Mouse (Mus musculus) induced T-regulatory cell, adult 2 months (primary cell): ENCODE results near the gene Gps2.
"Not testable (repeated sequence)": the region's sequence is repeated elsewhere in the genome, so short reads cannot be mapped to it uniquely, and the experiment has no call there.

Experiments
- DNase-seq: peaks from one replicate; pipeline ENCODE4 v3.0.0-alpha.2; 2012; ENCODE audit warnings: low read depth

The Gps2 gene

DNA sequence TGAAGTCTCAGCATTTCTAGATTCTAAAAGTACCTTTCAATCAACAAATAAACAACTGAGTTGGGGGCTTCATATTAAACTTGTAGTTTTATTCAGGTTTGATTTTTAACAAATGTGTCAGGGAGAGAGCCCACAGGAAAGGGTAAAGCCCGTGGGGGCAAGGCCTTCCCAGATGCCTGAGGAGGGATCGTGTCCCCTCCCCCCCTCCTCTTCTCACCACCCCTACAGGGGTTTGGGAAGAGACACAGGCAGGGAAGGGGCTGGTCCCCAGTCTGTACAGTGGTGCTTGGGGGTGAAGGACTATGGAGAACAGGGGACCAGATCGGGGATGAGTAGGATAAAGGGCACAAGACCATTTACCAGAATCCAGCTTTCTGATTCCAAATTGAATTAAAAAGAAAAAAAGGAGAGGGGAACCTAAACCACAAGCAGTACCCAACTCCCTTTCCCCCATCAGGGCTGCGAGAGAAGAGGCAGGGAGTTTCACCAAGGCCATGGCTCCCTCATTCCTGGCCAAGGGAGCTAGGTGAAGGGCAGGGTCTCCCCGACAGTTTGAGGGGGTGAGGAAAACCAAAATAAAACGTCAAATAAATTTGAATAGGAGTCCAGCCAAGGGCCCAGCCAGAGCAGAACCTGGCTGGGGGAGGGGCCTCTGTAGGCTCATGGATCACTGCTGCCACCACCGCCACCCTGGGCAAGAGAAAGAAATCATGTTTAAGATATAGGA is 3.1 kb downstream of the Gps2 start:
- DNase-seq, result not testable (repeated sequence)

DNA sequence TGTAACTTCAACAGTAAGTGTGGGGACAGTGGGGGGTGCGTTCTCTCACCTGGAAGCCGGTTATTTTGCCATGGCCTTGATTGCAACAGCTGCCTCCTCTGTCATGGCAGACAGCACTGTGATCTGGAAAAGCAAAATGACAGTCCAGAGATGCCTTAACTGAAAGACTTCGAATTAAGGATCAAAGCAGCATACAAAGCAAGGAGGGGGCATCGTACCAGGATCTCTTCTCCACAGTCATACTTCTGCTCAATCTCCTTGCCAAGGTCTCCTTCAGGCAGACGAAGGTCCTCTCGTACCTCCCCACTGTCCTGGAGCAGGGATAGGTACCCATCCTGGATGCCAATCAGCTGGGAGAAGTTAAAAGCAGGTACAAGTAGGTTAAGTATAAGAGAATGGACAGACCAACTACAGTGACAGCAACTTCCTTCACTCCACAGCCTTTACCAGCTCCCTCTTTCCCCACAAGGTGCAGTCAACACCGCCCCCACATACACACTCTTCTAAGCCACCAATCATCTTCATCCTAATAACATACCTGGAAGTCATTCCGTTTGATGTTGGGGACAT is 3.8 kb downstream of the Gps2 start:
- DNase-seq, result no peak

DNA sequence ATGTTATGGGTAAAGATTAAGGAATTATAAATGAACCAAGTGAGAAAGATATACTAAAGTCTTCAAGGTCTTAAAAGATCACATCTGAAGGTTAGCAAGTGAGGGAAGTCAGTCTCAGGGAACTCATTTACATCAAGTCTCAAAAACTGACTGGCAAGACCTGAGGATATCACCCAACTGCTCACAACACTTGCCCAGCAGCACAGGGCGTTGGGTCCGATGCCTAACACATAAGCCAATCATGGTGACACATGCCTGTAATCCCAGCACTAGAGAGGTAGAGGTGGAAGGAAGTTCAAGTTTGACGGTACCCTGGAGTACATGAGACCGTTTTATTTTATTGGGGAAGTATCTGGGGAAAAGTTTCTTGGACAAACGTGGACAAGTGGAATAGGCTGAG is 4.4 kb downstream of the Gps2 start:
- DNase-seq, result no peak

DNA sequence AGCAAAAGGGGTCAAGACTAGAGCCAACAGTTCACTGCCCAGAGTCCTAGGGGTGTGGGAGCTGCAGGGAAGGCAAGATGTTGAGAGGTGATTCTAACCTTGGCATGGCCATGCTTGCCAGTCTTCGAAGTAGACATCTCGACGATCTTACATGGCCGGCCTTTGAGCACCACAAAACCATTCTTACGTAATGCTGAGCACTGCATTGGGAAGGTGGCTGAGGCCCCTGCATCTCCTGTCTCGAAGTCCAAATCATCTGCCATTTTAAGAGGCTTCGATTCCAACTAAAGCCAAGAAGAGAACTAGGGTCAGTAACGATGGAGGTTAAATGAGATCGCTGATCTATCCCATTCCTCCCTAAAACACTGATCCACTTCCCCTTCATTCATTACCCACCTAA is 5.4 kb downstream of the Gps2 start:
- DNase-seq, result no peak

DNA sequence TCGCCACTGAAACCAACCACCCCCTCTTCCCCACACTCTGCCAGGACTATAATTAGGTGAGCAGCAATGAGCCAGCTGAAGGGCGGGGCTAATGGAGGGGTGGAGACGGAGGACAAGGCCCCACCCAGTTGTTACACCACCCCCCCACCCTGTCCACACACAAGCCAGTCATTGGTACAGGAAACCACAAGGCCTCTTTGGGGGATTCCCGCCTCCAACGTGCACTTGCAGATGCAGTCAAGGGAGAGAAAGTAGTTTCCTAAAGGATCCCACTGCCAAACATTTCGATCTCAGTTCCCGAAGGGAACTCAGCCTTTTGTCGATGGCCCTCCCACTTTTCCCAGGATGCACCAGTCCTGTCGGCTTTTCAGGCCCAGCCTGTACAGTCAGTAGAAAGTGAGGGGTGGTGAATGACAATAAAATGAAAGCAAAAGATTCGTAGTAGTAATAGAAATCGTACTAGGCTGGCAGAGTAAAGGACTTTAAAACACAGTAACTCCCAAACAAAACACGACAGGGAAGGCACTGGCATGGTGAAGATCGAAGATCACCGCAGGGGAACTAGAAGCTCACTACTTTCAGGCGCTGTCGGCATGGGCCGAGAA is 6.1 kb downstream of the Gps2 start:
- DNase-seq, result peak; percentile 95

DNA sequence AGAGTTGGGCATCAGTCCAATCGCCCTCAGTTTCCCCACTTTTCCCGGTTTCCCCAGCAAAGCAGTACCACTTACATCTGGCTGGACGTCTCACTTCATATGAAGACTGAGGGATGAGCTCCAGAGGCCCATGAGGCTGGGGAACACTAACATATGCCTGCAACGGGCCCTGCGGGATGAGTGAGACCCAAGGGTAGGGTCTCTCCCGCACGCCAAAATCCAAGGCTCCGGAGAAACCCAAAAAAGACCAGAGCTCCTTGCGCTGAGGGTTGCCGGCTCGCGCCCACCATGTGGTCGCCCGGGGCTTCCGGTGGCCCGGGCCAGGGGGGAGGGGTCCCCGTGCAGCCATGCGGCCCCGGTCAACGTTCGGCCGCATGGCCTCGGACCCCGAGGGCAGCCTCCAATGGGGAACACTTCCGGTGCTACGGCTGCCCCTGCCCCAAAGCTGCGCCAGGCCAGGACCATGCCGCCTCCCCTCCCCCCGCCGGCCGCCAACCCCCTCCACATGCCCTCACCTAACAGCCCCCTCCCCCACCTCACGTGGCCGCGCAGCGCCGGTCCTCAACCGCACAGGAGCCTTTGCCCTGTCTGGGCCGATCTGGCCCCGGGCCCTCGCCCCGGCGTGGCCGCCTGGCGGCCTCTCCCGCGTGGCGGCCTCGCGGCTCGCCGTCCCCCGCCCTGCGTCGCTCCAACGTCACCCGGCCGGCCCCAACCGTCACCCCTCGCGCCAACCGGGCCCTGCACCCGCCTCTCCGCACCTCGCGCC is 6.8 kb downstream of the Gps2 start:
- peak; percentile 70 for DNase-seq

DNA sequence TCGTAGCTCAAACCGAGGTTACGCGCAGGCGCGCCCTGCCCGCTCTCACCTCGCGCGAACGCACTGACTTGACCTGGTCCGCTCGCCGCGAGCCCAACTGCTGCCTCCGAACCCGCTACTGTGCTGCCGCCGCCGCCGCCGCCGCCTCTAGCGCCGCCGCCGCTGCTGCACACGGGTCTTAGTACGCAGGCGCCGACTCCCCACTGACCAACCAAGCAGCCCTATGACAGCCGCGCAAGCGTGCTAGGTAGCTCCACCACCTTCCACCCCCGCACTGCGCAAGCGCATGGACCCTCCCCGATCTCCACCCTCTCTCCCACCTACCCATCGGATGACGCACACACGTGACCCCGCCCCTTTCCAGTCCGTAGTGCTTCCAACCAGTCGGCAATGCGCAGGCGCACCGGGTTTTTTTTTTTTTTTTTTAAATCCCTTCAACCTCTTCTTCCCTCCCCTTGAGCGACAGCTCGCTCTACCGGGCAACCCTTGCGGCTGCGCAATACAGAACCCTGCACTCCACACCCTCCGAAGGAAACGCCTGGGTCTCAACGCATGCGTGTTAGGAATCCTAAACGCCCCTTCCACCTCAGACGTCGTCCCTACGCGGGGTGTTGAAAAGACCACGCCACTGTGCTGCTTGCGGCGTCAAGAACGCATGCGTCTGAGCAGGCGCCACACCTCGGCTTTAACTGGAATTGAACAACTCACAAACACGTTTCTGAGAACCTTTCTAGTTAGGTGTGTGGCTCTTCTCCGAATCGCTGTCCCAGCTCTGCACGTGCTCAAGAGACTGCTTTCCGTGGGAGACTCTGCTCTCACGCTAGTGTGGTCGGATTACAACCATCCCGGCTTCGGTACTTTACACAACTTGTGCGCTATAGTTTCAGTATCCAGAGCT is 7.7 kb downstream of the Gps2 start, which contains the start of gene Eif5a:
Gene Eif5a, minus strand, starts transcription at position 845 of the 898 bp plus-strand sequence.
- peak; percentile 100 for DNase-seq

DNA sequence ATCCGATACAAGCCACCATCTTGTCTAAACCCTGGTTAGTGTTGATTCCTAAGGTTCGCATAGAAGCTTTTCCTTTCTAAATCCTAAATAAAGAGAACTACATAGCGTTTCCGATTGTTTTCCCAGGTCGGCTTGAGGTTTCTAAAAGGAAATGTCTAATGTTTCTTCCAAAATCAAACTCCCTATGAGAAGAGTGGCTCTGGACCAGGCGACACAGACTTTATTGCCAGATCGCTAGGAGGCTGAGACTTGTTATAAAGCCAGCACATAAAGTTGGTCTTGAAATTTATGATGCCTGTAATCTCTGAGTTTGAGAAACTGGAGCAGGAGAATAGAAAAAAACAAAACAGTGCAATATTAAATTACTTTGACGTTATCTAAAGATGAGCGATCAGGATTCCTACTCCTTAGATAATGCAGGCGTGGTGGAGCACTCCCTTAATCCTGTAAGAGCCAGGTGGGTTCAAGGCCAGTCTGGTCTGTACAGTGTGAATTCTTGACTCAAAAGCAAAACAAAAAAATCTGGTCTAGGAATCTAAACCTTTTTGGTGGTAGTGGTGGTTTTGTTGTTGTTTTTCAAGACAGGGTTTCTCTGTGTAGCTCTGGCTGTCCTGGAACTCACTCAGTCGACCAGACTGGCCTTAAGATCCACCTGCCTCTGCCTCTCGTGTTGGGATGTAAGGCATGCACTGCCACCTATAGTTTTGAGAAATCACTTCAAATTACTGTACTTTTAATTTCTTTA is 8.5 kb downstream of the Gps2 start:
- DNase-seq, result peak; percentile 64

DNA sequence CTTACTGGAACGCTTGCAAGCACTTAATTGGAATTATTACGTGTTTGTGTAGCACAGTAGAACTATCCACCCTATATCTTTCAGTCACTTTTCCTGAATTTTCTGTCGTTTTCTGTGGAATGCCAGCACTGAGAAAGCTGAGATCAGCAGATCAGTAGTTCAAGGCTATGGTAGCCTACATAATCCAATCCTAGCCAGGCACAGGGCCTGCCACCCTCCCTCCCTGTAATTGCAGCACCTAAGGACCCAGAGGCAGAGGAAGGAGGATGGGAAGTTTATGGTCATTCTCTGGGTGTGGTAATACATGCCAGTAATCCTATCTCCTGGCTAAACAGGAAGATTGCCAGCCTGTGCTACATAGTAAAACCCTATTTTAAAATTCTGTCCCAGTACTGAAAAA is 9.1 kb downstream of the Gps2 start:
- DNase-seq, result no peak

DNA sequence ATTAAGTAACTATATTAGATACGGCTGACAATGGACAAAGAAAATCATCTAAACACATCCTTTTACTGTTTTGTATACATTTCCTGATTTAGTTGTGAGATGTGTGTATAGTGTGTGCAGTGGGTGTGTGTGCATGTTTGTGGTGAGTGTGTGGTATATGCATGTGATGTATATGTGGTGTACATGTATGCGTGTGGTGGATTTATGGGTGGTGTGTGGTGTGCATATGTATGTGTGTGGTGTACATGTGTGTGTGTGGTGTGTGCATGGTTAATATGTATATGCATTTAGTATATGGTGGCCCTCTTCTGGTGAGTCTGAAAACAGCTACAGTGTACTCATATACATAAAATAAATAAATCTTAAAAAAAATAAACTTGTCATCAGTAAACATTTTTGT is 13.8 kb downstream of the Gps2 start:
- no peak for DNase-seq

DNA sequence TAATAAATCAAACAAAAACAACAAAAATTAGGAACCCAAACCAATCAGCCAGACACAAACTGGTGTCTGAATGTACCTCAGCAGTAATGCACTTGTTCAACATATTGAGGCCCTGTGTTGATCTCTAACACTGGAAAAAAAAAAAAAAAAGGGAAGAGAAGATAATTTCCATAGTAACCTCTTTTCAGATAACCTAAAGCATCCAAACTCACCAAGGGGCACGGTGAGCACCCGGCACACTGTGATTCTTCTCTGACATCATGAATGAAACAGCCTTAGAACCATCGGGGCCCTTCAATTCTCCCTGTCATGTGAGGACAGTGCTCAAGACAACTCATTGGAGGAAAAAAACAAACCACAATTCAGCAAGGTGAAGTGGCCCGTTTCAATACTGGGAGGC is 16.0 kb downstream of the Gps2 start:
- DNase-seq, result no peak

DNA sequence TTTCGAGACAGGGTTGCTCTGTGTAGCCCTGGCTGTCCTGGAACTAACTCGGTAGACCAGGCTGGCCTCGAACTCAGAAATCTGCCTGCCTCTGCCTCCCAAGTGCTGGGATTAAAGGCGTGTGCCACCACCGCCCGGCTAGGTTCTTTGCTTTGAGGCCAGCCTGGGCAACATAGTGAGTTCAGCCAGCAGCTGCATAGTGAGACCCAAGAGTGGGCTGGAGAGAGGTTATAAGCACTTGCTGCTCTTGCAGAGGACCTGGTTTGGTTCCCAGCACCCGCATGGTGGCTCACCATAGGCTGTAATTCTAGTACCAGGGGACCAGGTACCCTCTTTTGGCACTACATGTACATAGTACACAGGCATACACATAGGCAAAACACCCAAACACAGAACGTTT is 16.5 kb downstream of the Gps2 start:
- not testable (repeated sequence) for DNase-seq

DNA sequence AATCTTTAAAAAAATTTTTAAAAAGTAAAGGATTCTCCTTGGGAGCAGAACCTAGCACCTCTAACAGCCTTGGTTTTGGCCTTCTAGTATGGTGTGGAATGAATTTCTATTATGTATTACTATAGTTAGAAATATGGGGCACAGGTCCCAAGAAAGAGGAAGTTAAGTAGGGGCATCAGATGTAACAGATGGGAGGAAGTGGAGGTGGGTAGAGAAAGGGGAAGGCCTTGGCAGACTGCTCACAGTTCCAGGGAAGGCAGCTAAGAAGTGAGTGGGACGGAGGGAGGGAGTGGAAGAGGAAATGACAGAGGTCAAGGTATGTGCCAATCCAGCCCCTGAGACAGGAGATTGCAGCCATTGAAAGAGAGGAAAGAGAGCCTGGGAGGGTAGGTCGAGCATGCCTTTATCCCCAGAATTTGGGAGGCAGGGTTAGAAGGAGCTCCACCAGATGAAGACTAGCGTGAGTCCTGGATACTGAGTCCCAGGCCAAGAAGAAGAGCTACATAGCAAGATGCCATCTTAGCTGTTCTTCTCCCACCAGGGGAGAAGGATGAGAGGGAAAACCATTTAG is 17.4 kb downstream of the Gps2 start:
- DNase-seq, result no peak

DNA sequence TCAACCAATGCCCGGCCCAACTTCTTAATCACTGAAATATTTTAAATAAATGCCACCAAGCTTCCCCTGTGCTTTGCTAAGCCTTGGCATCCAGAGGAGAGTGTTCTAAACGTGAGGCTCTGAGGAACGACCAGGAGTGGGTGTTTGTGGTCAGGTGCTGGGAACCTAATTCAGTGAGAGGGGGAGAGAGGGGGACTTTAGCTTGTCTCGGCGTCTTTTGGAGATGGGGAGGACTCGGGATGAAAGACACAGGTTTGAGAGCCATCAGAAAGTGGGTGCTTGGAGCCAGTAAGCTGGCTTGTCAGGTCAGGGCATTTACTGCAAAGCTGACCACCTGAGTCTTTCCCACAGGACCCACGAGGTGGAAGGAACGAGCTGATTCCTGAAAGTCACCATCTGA is 18.1 kb downstream of the Gps2 start:
- DNase-seq, result no peak

DNA sequence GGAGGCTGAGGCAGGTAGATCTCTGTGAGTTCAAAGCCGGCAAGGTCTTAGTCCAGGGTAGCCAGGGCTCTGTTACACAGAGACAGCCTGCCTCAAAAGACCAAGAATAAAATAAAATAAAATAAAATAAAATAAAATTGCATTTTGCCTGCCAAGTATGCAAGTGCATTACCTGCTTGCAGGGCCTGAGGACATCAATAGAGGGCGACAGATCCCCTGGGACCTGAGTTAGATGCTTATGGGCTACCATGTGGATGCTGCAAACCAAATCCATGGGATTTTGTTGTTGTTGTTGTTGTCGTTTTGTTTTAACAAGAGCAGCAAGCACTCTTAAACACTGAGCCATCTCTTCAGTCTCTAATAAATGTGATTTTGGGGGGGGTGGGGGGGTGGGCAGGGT is 18.6 kb downstream of the Gps2 start:
- no peak for DNase-seq

DNA sequence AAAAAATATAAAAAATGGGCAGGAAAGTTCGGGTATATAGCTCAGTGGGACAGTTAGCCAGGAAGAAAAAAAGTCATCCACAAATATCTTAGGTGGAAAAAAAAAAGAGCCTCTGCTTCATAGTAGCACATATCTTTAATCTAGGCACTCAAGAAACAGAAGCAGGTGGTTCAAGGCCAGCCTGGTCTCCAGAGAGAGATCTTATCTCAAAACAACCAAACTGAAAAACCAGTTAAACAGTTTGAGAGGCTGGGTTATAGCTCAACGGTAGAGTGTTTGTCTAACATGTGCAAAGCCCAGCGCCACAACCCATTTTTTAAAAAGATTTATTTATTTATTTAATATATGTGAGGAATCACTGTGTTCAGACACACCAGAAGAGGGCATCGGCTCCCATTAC is 19.4 kb downstream of the Gps2 start:
- no peak for DNase-seq

DNA sequence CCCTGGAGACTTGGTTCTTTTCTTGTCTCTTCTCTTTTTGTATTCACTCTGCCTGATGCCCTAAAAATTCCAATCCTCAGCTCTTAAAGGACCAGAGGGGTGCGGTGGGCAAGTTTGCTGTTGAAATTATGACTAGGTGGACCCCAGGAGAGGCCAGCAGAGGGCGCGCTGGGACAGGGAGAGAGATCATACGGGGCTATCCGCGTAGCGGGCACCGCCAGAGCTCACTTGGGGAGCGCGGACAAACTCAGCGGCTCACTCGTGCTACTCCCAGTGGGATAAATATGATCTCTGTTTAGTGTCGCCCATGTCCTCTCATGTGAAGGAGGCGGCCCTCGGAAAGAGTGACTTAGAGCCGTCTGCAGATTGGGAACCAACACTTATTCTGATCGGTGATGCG is 20.5 kb downstream of the Gps2 start:
- DNase-seq, result peak; percentile 95

DNA sequence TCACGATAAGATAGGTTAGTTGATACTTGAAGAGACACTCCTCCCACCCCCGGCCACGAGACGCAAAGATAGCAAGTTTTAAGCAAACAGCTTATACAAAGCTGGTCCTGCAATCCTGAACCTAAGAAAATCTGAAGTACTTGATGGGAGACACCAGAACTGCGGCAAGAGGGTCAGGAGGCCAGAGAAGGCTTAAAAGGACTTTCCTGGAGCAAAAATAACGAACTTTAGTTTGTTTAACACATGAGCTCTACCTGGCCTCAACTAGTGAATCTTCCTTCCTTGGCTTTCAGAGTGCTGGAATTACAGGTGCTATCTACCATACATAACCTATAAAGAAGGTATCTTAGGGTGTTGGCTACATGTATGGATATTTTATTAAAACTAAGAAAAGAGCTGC is 21.0 kb downstream of the Gps2 start:
- no peak for DNase-seq

DNA sequence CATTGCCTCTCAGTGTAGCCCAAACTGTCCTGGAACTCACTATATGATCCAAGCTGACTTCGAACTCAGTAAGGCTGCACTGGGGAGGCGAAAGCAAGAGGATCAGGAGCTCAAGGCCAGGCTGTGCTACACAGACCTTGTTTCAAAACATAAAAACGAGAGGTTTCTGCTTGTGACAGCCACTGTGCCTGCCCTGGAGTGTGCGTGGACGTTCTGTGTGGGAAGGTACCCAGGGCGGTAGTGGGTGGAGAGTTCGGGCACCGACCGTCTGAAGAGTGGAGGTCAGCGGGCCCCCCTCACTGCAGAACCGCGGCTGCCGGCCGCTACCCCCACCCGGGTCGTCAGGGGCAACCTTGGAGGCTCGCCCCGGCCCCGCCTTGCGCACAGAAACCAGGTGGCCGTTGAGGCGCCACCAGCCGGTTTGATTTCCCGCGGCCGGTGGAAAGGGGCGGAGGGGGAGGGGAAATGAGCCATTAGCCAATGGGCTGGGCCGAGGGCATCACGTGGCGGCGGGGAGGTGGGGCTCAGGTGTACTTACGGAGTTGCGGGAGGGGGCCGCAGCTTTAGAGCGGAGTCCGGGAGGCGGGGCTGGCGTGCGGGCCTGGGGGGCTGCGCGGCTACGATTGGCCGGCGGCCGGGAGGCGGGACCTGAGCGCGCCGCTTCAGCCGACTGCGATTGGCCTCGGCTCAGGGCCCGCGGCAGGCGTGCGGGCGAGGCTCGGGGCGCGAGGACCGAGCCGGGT is 21.6 kb downstream of the Gps2 start, which contains the start of gene Ybx2:
Gene Ybx2, plus strand, starts transcription at position 660 of the 743 bp plus-strand sequence.
- peak; percentile 91 for DNase-seq

DNA sequence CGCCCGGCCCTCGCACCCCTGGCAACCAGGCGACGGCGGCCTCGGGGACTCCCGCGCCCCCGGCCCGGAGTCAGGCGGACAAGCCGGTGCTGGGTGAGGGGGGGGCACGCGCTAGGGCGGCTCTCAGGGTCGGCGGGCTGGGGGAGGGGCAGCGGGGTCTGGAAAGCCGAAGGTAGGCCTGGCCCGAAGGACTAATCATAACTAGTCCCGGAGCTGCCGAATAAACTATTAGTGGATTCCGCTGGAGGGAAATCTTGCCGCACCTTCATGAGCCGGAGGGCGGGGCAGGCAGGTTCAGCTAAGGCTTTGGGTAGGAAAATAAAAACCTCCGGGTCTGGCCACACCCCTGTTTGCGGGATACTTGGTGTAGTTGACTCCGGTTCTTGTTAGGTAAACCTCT is 22.5 kb downstream of the Gps2 start:
- peak; percentile 62 for DNase-seq
